Mouse (Mus musculus): Measurements from ENCODE around the gene Cavin3. TPM values are rescaled to one million over a fixed set of nuclear protein-coding genes. Genes with fewer than 3 reads are reported as not detected.

Cavin3 gene
- polyA plus RNA-seq, 1 experiment from 2014 or later = 131 TPM

DNA sequence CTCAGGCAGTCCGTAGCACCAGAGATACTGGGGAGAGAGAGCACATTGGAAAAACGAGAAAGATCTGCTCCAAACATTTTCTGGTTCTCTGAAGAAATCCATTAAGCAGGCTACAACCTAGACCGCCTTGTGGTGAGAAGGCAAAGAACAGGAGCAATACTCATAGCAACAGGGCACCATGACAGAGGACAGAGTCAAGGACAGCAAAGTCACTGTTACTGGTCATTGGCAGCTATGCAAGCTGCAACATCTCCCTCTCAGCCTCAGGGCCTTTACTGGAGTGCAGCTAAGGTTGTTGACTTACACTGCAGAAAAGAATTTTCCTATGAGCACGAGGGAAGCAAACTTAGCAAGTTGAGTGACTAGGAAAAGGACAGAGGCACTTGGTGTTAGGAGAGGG, 25.2 kb upstream of the Cavin3 start:
- Histone ChIP-seq H3K27me3 (replicated peaks) (no peaks in the 10 kb centered on the region), H3K4me3 (replicated peaks) (no peak overlapping the region), H3K4me2 (no peak overlapping the region), H3K36me3 (no peaks in the 10 kb centered on the region), H3K27ac (no peak overlapping the region), H3K9me3 (no peaks in the 10 kb centered on the region), H3K4me1 (no peaks in the 10 kb centered on the region), H3K9ac (no peak overlapping the region)
- no peak for ATAC-seq (ENCODE audit: insufficient read depth, low FRiP score, low read depth)
- 58% methylated on average over 4 of the region's 4 CpGs for WGBS

DNA sequence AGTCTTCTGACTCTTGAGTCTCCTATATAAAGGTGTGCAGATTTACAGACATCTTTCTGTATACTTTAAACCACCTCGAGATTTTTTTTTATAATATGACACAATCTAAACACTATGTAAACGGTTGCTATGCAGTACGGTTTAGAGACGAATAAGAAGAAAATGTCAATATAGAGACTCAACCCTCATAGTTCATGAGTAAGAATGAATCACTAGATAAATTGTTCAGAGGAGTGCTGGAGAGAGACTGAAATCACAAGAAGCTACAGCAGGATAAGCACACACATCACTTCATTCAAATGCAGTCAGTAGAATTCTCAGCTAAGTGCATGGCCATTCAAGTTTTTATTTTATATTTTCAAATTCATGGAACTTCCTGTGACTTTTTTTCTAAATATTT, 19.9 kb upstream of the Cavin3 start:
- H3K27me3 ChIP-seq (replicated peaks) = no peaks in the 10 kb centered on the region
- H3K4me3 ChIP-seq (replicated peaks) = no peak overlapping the region
- H3K4me1 ChIP-seq = no peaks in the 10 kb centered on the region
- no peak for ATAC-seq (ENCODE audit: insufficient read depth, low FRiP score, low read depth)
- no peak overlapping the region for H3K9ac ChIP-seq
- 51% methylated on average over 4 of the region's 4 CpGs for WGBS
- no peaks in the 10 kb centered on the region for H3K36me3 ChIP-seq
- H3K9me3 ChIP-seq = no peaks in the 10 kb centered on the region
- no peak overlapping the region for H3K4me2 ChIP-seq
- no peak overlapping the region for H3K27ac ChIP-seq

DNA sequence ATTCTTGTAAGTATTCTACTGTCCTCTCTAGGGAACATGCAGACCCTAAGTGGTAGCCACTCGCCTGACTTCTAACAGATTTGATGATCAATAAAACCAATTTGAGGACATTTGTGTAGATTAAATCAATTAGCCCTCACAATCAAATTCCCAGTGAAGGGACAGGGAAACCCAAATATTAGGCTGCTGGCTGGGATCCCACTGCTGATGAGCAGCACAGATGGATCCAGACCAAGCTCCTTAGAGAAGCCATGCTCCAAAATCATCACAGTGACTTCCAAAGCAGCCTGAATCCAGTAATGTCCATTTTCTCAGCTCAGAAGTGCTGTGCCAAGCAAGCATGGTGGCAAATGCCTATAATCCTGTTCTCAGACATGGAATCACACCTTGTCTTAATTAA, 17.6 kb upstream of the Cavin3 start:
- H3K36me3 ChIP-seq = no peaks in the 10 kb centered on the region
- H3K4me3 ChIP-seq (replicated peaks) = no peak overlapping the region
- no peaks in the 10 kb centered on the region for H3K27me3 ChIP-seq (replicated peaks)
- no peaks in the 10 kb centered on the region for H3K4me1 ChIP-seq
- 72% methylated on average over 1 of the region's 1 CpGs for WGBS
- no peak for ATAC-seq (ENCODE audit: insufficient read depth, low FRiP score, low read depth)
- H3K9me3 ChIP-seq = no peaks in the 10 kb centered on the region
- H3K27ac ChIP-seq = no peak overlapping the region
- no peak overlapping the region for H3K4me2 ChIP-seq
- H3K9ac ChIP-seq = no peak overlapping the region

DNA sequence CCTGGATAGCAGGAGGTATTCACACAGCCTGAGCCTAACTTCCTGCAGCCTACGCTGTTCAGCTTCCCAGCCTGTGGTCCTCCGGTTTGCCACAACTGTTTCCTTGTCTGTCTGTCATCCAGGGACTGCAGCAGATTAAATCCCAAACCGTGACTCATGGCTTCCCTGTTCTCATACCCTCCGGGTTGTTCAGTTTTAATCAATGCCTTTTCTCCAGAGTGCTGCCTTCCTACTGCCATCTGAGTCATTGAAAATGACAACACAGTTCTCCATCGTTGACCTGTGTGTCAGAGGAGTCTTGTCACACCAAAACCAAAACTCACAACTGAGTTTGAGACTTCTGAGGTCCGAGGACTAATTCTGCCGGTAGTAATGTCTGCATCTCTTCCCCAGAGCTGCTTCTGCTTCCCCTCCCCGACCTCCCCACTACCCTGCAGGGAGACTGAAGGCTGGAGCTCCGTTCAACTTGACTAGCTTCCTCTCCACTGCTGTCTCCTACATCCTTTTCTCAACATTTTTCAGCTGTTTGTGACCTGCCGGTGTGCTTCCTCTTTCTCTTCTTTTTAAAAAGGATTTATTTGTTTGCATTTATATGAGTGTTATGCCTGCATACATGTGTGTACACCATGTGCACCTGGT, 16.9 kb upstream of the Cavin3 start:
- no peaks in the 10 kb centered on the region for H3K4me1 ChIP-seq
- no peaks in the 10 kb centered on the region for H3K36me3 ChIP-seq
- H3K9me3 ChIP-seq = no peaks in the 10 kb centered on the region
- no peak overlapping the region for H3K4me3 ChIP-seq (replicated peaks)
- no peak for ATAC-seq (ENCODE audit: insufficient read depth, low FRiP score, low read depth)
- no peaks in the 10 kb centered on the region for H3K27me3 ChIP-seq (replicated peaks)
- no peak overlapping the region for H3K4me2 ChIP-seq
- 44% methylated on average over 10 of the region's 10 CpGs for WGBS
- no peak overlapping the region for H3K27ac ChIP-seq
- no peak overlapping the region for H3K9ac ChIP-seq

DNA sequence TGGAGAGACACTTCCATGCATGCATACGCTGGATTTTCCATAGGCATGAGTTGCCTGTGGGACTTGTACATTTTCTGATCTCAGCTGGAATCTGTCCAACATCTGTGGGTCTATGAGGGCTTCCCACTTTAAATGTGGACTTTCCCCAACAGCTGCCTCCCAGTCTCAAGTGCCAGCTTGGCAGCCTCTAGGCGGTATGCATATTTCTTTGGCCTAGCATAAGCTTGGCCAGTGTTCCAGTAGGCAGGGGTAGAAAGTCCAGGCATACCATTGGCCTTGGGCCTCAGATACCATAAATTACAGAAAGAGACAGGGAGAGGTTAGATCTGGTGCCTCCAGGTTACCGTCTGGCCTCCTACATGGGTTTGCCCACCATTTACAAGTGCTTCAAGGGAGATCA, 15.8 kb upstream of the Cavin3 start:
- H3K4me2 ChIP-seq = no peak overlapping the region
- no peaks in the 10 kb centered on the region for H3K4me1 ChIP-seq
- 81% methylated on average over 3 of the region's 3 CpGs for WGBS
- no peak overlapping the region for H3K9ac ChIP-seq
- H3K27ac ChIP-seq = no peak overlapping the region
- no peak for ATAC-seq (ENCODE audit: insufficient read depth, low FRiP score, low read depth)
- H3K9me3 ChIP-seq = no peaks in the 10 kb centered on the region
- H3K27me3 ChIP-seq (replicated peaks) = no peaks in the 10 kb centered on the region
- H3K36me3 ChIP-seq = no peaks in the 10 kb centered on the region
- H3K4me3 ChIP-seq (replicated peaks) = no peak overlapping the region

DNA sequence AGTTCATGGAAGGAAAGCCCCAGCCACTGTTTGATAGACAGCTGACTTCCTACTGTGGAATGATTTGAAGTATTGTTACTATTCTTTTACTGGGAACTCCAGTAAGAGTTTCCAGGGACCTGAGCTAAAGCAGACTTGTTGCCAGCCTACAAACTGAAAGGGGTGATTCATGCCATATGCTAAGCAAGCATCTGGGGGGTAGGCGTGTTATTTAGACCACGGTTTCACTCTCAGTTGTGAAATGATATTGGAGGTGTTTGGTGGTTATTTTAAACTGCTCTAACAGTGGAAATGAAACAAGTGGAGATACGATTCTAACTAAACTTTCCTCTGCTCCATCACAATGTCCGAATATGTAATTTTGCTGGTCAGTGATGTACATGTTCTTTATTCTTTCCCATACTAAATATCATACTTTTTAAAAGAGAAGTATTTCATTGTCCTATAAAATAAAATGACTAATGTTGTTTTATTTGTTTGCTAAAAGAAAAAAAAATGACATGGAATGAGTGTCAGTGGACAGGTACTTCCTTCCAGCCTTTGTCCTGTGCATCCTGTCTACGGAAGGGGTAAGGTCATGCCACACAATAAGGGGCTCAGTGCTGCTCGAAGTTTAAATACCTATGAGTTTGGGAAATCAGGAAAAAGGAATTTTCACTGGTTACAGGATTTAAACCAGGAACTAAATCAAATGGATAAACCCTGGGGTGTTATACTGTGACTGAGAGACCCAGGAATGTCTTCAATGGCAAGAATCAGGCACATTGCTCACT, 5.2 kb upstream of the Cavin3 start:
- ATAC-seq (ENCODE audit: insufficient read depth, low FRiP score, low read depth) = no peak
- WGBS = 72% methylated on average over 6 of the region's 6 CpGs
- H3K27me3 ChIP-seq (replicated peaks) = no peaks in the 10 kb centered on the region
- no peaks in the 10 kb centered on the region for H3K9me3 ChIP-seq
- H3K4me1 ChIP-seq = peaks cover 6% of the 10 kb centered on the region
- no peak overlapping the region for H3K9ac ChIP-seq
- no peak overlapping the region for H3K4me3 ChIP-seq (replicated peaks)
- H3K27ac ChIP-seq = no peak overlapping the region
- no peaks in the 10 kb centered on the region for H3K36me3 ChIP-seq
- H3K4me2 ChIP-seq = no peak overlapping the region

DNA sequence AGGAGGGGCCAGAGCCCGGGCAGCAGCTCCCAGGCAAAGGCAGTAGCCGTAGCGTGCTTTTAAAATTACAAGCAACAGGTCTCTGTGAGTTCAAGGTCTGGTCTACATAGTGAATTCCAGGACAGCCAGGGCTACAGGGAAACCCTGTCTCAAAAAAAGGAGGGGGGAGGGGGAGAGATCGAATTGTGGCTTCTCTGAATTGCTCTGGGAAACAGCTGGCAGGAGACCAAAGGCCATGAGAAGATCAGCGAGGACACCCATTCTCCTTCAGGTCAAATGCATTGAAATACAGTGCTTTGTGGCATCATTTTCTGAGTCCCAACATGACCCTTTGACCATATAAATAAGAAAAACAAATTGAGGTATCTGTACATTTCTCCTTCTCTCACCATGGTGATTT, 2.9 kb upstream of the Cavin3 start:
- no peak for ATAC-seq (ENCODE audit: insufficient read depth, low FRiP score, low read depth)
- H3K4me1 ChIP-seq = peaks cover 19% of the 10 kb centered on the region
- H3K9ac ChIP-seq = no peak overlapping the region
- no peaks in the 10 kb centered on the region for H3K27me3 ChIP-seq (replicated peaks)
- WGBS = 51% methylated on average over 5 of the region's 5 CpGs
- H3K9me3 ChIP-seq = no peaks in the 10 kb centered on the region
- no peak overlapping the region for H3K4me3 ChIP-seq (replicated peaks)
- H3K36me3 ChIP-seq = no peaks in the 10 kb centered on the region
- H3K27ac ChIP-seq = no peak overlapping the region
- no peak overlapping the region for H3K4me2 ChIP-seq

DNA sequence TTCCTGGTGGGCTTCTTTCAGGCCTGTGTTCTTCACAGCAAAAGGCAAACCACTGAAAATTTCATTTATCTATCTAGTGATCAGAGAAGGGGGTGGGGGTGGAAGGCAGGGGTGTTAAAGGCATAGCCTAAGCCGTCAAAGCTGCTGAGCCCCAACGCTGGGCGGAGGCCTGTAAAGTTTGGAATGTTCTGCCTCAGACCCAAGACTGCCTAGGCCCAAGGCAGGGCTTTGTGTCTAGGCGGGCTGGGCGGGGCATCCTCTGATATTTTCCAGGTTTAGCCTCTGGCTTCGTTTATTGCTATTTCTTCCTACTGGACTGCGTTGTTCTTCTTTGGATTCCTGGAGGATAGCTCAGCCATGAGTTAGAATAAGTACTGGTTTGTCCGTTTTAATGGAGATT, 326 bp upstream of the Cavin3 start:
- no peaks in the 10 kb centered on the region for H3K36me3 ChIP-seq
- 29% methylated on average over 8 of the region's 8 CpGs for WGBS
- H3K9ac ChIP-seq = no peak overlapping the region
- peak; percentile 45 for ATAC-seq (ENCODE audit: insufficient read depth, low FRiP score, low read depth)
- peak overlapping the region; percentile 59 for H3K4me3 ChIP-seq (replicated peaks)
- H3K9me3 ChIP-seq = no peaks in the 10 kb centered on the region
- H3K4me1 ChIP-seq = peaks cover 19% of the 10 kb centered on the region
- H3K4me2 ChIP-seq = peak overlapping the region; percentile 93
- no peaks in the 10 kb centered on the region for H3K27me3 ChIP-seq (replicated peaks)
- H3K27ac ChIP-seq = peak overlapping the region; percentile 93

DNA sequence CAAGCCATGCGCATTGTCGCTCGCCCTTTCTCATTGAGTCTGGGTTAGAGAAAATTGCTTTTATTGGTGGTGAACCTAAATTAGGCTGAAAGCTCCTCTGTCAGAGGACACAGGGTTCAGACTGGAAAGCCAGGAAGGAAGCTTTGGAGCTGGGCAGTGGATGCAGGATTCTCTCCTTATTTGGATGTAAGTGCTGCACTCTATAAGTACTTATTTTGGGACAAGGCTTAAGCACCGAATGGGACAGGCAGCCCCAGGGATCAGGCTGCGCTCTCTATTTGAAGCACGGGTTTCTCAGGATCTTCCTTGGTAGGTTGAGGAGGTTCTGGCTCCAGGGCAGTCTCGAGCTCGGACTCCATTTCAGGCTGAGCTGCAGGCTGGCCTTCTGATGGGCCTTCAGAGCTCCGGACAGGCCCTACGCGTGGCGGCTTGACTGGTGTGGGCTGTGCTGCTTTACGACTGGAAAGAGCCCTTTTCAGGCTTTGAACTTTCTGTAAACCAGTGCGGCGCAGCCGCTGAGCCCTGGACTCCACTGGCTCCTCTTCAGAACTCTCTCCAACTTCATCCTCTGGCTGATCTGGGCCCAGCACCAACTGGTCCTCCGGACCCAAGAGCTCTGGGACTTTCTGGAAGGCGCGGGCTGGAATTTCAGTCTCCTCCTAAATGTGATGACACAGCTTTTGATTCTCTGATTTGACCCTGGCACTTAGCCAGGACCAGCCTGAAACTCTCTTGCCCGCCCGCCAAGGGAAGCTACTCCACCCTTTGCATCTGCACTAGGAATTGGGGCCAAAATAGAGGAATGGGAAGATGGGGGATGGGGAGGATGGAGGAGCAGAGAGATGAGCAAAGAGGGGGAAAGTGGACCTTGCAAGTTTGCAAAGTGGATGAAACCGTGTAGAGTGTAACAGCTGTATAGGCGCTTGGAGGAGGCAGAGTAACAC, 1.3 kb downstream of the Cavin3 start:
- H3K27me3 ChIP-seq (replicated peaks) = no peaks in the 10 kb centered on the region
- H3K4me1 ChIP-seq = peaks cover 19% of the 10 kb centered on the region
- ATAC-seq (ENCODE audit: insufficient read depth, low FRiP score, low read depth) = peak; percentile 4; the same call in 1 of the 2 replicates
- peak overlapping the region; percentile 59 for H3K4me3 ChIP-seq (replicated peaks)
- H3K4me2 ChIP-seq = peak overlapping the region; percentile 93
- no peak overlapping the region for H3K9ac ChIP-seq
- H3K36me3 ChIP-seq = no peaks in the 10 kb centered on the region
- peak overlapping the region; percentile 93 for H3K27ac ChIP-seq
- H3K9me3 ChIP-seq = no peaks in the 10 kb centered on the region
- WGBS = 55% methylated on average over 23 of the region's 23 CpGs

DNA sequence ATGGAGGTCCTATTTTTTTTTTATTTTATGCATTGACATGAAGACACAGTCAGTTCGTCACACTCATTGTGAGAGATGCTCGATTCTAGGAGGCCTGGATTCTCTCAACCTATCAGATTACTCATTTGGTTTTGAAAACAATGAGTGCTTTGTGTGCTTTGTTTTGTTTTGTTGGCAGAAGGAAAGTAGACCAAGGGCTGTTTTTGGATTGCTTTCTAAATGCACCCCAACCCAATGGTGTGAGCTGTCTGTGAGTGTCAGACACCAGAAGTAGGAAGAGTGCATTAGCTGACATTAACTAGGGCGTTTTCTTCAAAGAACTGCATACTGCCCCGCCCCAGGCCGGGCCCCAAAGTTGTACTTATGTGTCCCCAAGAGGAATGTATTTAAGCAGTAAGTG, 2.0 kb downstream of the Cavin3 start:
- no peaks in the 10 kb centered on the region for H3K27me3 ChIP-seq (replicated peaks)
- 62% methylated on average over 5 of the region's 5 CpGs for WGBS
- ATAC-seq (ENCODE audit: insufficient read depth, low FRiP score, low read depth) = no peak
- peaks cover 19% of the 10 kb centered on the region for H3K4me1 ChIP-seq
- H3K27ac ChIP-seq = no peak overlapping the region; the same call in 1 of the 2 replicates
- peak overlapping the region; percentile 93 for H3K4me2 ChIP-seq
- H3K9me3 ChIP-seq = no peaks in the 10 kb centered on the region
- no peaks in the 10 kb centered on the region for H3K36me3 ChIP-seq
- no peak overlapping the region for H3K9ac ChIP-seq
- H3K4me3 ChIP-seq (replicated peaks) = peak overlapping the region; percentile 59; the same call in 1 of the 2 replicates

DNA sequence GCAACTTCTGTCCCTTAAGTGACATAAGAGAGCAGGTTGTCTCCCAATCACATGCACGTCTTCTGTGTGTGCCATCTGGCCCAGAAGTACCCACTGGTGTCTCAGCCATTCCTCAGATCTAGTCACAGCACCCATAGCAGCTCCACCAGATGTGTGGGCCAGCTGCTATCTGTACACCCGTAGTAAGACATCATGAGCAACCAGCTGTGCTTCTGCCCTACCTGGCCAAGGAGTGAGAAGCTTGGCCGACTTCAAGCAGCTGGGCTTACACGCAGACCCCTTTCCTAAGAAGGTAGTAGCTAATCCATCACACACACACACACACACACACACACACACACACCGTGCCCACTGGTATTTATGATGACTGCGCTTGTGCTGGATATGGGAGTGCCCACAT, 2.9 kb downstream of the Cavin3 start:
- Histone ChIP-seq H3K27ac (no peak overlapping the region), H3K27me3 (replicated peaks) (no peaks in the 10 kb centered on the region), H3K9ac (no peak overlapping the region), H3K36me3 (no peaks in the 10 kb centered on the region), H3K9me3 (no peaks in the 10 kb centered on the region), H3K4me2 (no peak overlapping the region), H3K4me1 (peaks cover 19% of the 10 kb centered on the region), H3K4me3 (replicated peaks) (no peak overlapping the region)
- WGBS = 86% methylated on average over 6 of the region's 6 CpGs
- no peak for ATAC-seq (ENCODE audit: insufficient read depth, low FRiP score, low read depth)

DNA sequence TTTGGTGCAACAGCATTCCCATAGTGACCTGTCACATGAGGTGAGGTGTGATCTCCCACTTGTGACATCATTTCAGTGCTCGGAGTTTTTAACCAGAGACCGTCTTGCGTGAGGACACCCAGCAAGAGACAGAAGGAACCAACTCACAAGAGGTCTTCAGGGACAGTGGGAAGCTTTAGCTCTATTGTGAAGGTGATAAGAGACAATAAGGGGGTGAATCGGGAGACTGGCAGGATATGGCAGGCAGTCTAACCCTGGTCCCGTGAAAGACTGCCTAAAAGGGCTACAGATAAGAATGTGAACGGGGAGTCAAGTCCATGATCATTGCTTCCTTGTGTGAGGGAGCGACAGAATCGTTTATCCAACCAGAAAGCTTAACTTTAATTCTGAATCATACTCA, 3.8 kb downstream of the Cavin3 start:
- H3K9me3 ChIP-seq = no peaks in the 10 kb centered on the region
- H3K27me3 ChIP-seq (replicated peaks) = no peaks in the 10 kb centered on the region
- no peaks in the 10 kb centered on the region for H3K36me3 ChIP-seq
- H3K4me1 ChIP-seq = peaks cover 19% of the 10 kb centered on the region
- no peak overlapping the region for H3K27ac ChIP-seq
- no peak overlapping the region for H3K4me2 ChIP-seq
- 75% methylated on average over 8 of the region's 8 CpGs for WGBS
- H3K9ac ChIP-seq = no peak overlapping the region
- no peak overlapping the region for H3K4me3 ChIP-seq (replicated peaks)
- ATAC-seq (ENCODE audit: insufficient read depth, low FRiP score, low read depth) = no peak

Data from stomach, embryonic 15.5 days (tissue).